Mouse (Mus musculus) forebrain, embryonic 14.5 days (tissue): ENCODE data around the gene Lgals8. TPM values are rescaled to one million over a fixed set of nuclear protein-coding genes. Genes with fewer than 3 reads are reported as not detected.
A peak's percentile ranks its signal among the peaks of the same experiment; 100 is the strongest.
"Not testable (repeated sequence)": the region's sequence is repeated elsewhere in the genome, so short reads cannot be mapped to it uniquely, and the experiment has no call there.

Experiments used
- ATAC-seq: fragments of 200-750 bp; cut with Nextera tagmentation; 2 replicates; pipeline ENCODE4 v1.8.0; 2017; ENCODE audit warnings: mild to moderate bottlenecking, moderate library complexity
- DNase-seq: peaks from one replicate; pipeline ENCODE4 v3.0.0-alpha.2; 2015; ENCODE audit warnings: low spot score
- H3K27ac ChIP-seq: fragments of 300-500 bp; sonication (generic); 2 replicates; pipeline ENCODE4 v1.5.1; 2014; ENCODE audit warnings: low read depth, mild to moderate bottlenecking, control low read depth, low read length, moderate library complexity
- H3K27me3 ChIP-seq: fragments of 300-500 bp; sonication (generic); replicated peaks from 2 replicates; pipeline ENCODE4 v1.6.1; 2014; ENCODE audit warnings: low read length, control low read depth, mixed read lengths; ENCODE audit not compliant: control insufficient read depth, insufficient read depth
- H3K36me3 ChIP-seq: fragments of 300-500 bp; sonication (generic); 2 replicates; pipeline ENCODE4 v1.6.1; 2014; ENCODE audit warnings: low read length, control low read depth; ENCODE audit not compliant: control insufficient read depth, insufficient read depth
- H3K4me1 ChIP-seq: fragments of 300-500 bp; sonication (generic); 2 replicates; pipeline ENCODE4 v1.6.1; 2014; ENCODE audit warnings: antibody characterized with exemption, low read length, control low read depth; ENCODE audit not compliant: control insufficient read depth, insufficient read depth
- H3K4me2 ChIP-seq: fragments of 300-500 bp; sonication (generic); 2 replicates; pipeline ENCODE4 v1.6.1; 2014; ENCODE audit warnings: mild to moderate bottlenecking, control low read depth, low read length
- H3K4me3 ChIP-seq: fragments of 300-500 bp; sonication (generic); 2 replicates; pipeline ENCODE4 v1.5.1; 2014; ENCODE audit warnings: low read depth, low read length, control low read depth
- H3K9ac ChIP-seq: fragments of 300-500 bp; sonication (generic); 2 replicates; pipeline ENCODE4 v1.6.1; 2014; ENCODE audit warnings: mild to moderate bottlenecking, low read length, control low read depth, moderate library complexity
- H3K9me3 ChIP-seq: fragments of 300-500 bp; sonication (generic); replicated peaks from 2 replicates; pipeline ENCODE4 v1.6.1; 2016; ENCODE audit warnings: low read length, control low read depth, mixed read lengths; ENCODE audit not compliant: control insufficient read depth
- WGBS: fragments of 180-500 bp; shearing (Covaris S2); extraction: QIAGEN DNeasy Blood & Tissue Kit; methylation state at CpG from one replicate; pipeline ENCODE4 v1.1.7; 2014; 5-methylcytosine and 5-hydroxymethylcytosine counted together
- polyA plus RNA-seq: library from polyadenylated mRNA; unstranded; fragments of >200 nt; fragmentation: Nextera tagmentation; extraction: Ambion mirVana; gene quantifications from 2 replicates; pipeline ENCODE4 v1.2.1, GENCODE M21; 2014

Gene Lgals8
- polyA plus RNA-seq, 1 experiment from 2014 or later, result 10.7 TPM

DNA sequence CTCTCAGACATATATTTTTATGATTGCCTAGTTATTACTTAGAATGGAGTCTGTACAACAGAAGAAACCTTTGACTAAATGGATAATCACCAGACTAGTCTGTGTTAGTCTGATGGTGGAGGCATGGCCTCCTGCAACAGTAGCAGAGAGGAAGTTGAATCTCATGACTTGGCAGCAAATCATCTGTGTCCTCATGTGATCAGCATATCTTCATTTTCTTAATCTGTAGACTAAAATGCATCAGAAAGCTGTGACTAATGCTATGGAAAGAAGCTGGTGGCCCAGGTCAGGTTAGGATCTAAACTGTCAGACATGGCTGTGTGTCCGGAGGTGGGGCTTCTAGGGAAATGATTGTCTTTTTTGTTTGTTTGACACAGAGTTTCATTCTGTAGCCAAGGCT is 3.7 kb upstream of the Lgals8 start:
- no peak for DNase-seq
- Histone ChIP-seq H3K27me3 (no peaks in the 10 kb centered on the region), H3K27ac (no peak overlapping the region), H3K4me1 (no peaks in the 10 kb centered on the region), H3K36me3 (no peaks in the 10 kb centered on the region), H3K9ac (no peak overlapping the region), H3K4me3 (no peak overlapping the region), H3K4me2 (no peak overlapping the region), H3K9me3 (no peaks in the 10 kb centered on the region)
- no peak for ATAC-seq
- 88% methylated on average over 1 of the region's 1 CpGs for WGBS

DNA sequence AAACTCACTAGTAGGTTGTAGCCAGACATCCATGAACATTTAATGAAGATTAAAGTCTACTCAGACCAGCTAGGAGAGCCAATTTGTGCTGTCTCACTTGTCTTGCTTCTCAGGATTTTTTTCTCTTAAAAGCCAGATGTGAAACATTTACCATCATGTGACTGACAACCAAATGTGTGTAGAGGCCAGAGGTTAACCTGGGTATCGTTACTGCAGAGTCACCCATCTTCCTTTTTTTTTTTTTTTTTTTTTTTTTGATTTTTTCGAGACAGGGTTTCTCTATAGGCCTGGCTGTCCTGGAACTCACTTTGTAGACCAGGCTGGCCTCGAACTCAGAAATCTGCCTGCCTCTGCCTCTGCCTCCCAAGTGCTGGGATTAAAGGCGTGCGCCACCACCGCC is 585 bp downstream of the Lgals8 start:
- H3K27ac ChIP-seq, ATAC-seq, DNase-seq, H3K9me3 ChIP-seq, H3K36me3 ChIP-seq, H3K4me3 ChIP-seq, H3K9ac ChIP-seq, H3K4me2 ChIP-seq, H3K27me3 ChIP-seq: not testable (repeated sequence)
- peaks cover 10% of the 10 kb centered on the region for H3K4me1 ChIP-seq
- WGBS, result 83% methylated on average over 6 of the region's 6 CpGs

DNA sequence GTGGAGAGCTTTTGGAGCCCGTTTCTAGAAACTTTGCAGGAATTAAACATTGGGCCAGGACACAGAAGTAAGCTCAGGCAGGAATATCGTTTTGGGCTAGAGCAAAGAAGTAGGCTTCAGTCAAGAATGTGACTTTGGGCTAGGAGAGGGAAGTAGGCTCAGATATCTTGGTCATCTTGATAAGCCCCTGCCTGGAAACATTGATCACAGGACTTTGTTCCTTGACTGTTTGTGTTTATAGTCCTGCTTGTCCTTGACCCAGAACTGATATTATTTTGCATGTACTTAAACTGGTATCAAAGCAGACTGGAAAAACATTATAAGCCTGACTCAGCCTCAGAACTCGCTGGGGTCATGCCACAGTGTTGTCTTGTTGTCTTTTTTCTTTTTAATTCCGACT is 2.1 kb downstream of the Lgals8 start:
- no peak overlapping the region for H3K4me2 ChIP-seq
- DNase-seq (no peak), ATAC-seq (no peak)
- H3K9ac ChIP-seq, result no peak overlapping the region
- H3K36me3 ChIP-seq, result no peaks in the 10 kb centered on the region
- peaks cover 10% of the 10 kb centered on the region for H3K4me1 ChIP-seq
- H3K9me3 ChIP-seq, result no peaks in the 10 kb centered on the region
- no peak overlapping the region for H3K4me3 ChIP-seq
- H3K27ac ChIP-seq, result no peak overlapping the region
- no peaks in the 10 kb centered on the region for H3K27me3 ChIP-seq
- WGBS, result 84% methylated on average over 4 of the region's 4 CpGs

DNA sequence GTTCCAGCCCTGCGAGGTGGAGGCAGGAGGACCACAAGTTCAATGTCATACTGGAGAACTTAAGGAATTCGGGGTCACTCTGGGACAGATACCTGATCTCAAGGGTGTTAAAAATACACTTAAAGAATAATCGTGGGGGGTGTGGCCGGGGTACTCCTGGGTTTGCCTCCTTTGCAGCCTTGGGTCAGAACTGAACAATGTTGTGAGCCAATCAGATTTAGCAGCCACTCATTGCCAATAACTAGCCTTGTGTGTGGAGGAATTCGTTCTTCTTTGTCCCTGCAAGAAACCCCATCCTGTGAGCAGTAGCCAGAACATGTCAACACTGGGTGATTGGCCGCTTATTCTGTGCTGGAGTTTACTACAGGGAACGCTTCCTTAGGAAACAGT is 3.0 kb downstream of the Lgals8 start:
- H3K9ac ChIP-seq, result peak overlapping the region; percentile 71
- H3K4me3 ChIP-seq, result peak overlapping the region; percentile 67
- no peaks in the 10 kb centered on the region for H3K9me3 ChIP-seq
- 2% methylated on average over 7 of the region's 7 CpGs for WGBS
- ATAC-seq (no peak; the same call in none of the 2 replicates), DNase-seq (peak; percentile 25)
- no peaks in the 10 kb centered on the region for H3K27me3 ChIP-seq
- peaks cover 10% of the 10 kb centered on the region for H3K4me1 ChIP-seq
- no peak overlapping the region for H3K27ac ChIP-seq
- H3K36me3 ChIP-seq, result no peaks in the 10 kb centered on the region
- H3K4me2 ChIP-seq, result peak overlapping the region; percentile 83

DNA sequence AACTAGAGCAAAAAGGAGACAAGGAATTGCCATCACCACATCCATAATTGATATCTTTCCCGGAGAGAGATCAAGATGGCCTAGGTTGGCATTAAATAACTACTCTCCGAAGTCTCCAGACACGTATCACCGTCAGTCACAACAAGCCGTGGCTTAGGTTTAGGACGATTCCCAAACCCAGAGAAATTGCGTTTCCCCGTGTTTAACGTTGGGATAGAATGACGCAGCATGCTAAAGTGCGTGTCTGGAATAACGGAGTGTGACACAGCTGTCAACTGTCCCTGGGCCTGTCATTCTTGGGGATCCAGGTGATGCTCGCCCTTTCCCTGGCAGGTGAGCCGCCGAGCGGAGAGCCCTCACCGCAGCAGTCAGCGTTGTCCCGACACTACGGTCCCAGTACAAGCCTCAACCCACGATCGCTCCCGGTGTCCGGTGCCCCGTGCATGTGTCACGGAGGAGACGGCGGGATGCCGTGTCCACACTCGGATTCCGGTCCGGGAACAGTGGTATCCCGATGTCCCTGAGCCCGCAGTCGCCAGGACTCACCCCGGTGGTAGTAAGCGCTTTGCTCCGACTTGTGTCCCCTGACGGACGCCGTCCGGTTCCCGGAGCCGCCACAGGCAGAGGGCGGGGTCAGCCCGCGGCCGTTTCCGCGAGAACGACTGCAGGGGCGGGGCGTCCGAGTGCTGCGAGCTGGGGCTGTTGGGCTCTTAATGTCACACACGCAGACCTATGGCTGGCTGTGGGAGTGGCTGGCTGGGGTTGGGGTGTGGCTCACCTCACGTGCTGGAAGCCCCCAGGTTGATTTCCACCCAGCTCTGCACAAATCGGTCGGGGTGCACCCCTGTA is 3.6 kb downstream of the Lgals8 start:
- H3K27ac ChIP-seq, result peak overlapping the region; percentile 9; the same call in 1 of the 2 replicates
- peak overlapping the region; percentile 83 for H3K4me2 ChIP-seq
- peaks cover 10% of the 10 kb centered on the region for H3K4me1 ChIP-seq
- H3K36me3 ChIP-seq, result no peaks in the 10 kb centered on the region
- H3K4me3 ChIP-seq, result peak overlapping the region; percentile 67
- H3K27me3 ChIP-seq, result no peaks in the 10 kb centered on the region
- H3K9ac ChIP-seq, result peak overlapping the region; percentile 71
- DNase-seq (peak; percentile 87), ATAC-seq (peak; percentile 96)
- under 1% methylated on average over 59 of the region's 59 CpGs for WGBS
- no peaks in the 10 kb centered on the region for H3K9me3 ChIP-seq

DNA sequence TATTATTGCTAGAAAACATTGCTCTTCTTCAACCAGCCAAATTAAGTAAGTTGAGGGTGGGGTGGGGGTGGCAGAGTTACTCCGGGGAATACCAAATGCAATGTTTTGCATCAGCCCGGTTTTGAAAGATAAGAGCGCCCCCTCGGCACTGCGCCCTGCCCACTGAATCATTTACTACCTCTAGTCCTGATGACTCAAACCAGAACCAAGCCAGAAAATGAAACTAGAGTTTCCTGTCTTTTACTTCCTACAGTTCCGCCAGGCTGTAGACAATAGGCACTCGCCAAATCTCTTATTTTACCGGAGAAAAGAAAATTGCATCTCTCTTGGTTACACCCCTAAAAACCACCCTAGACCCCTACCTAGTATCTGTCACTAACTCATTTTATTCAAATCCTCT is 4.3 kb downstream of the Lgals8 start:
- 6% methylated on average over 8 of the region's 8 CpGs for WGBS
- peak; percentile 3; the same call in 1 of the 2 replicates for ATAC-seq
- Histone ChIP-seq H3K27me3 (no peaks in the 10 kb centered on the region), H3K9me3 (no peaks in the 10 kb centered on the region), H3K9ac (peak overlapping the region; percentile 71), H3K4me2 (peak overlapping the region; percentile 83), H3K4me3 (peak overlapping the region; percentile 67), H3K27ac (no peak overlapping the region), H3K36me3 (no peaks in the 10 kb centered on the region), H3K4me1 (peaks cover 10% of the 10 kb centered on the region)
- peak; percentile 36 for DNase-seq

DNA sequence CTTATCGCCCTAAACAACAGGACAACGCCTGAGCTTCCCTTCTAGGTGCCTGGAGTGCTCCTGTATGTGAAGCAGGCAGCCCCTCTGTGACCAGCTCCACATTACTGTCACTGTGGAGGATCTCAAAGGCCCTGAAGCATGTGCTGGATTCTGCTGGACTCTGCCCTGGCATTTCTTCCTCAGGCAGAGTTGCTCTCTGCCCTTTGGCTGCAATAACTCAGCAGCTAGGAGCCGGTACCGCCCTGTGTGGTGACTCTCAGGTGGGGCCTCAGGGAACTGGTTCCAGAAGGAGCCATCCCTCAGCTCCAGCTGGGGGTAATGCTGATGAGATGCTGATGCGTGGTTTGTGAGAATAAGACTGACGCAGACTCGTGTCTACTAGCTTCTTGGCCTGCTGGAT is 8.0 kb downstream of the Lgals8 start:
- H3K27ac ChIP-seq, result no peak overlapping the region
- ATAC-seq (no peak), DNase-seq (no peak)
- no peaks in the 10 kb centered on the region for H3K27me3 ChIP-seq
- no peak overlapping the region for H3K4me3 ChIP-seq
- WGBS, result 81% methylated on average over 7 of the region's 7 CpGs
- no peaks in the 10 kb centered on the region for H3K36me3 ChIP-seq
- H3K4me2 ChIP-seq, result no peak overlapping the region
- peaks cover 6% of the 10 kb centered on the region; the same call in 1 of the 2 replicates for H3K4me1 ChIP-seq
- H3K9ac ChIP-seq, result no peak overlapping the region
- no peaks in the 10 kb centered on the region for H3K9me3 ChIP-seq

DNA sequence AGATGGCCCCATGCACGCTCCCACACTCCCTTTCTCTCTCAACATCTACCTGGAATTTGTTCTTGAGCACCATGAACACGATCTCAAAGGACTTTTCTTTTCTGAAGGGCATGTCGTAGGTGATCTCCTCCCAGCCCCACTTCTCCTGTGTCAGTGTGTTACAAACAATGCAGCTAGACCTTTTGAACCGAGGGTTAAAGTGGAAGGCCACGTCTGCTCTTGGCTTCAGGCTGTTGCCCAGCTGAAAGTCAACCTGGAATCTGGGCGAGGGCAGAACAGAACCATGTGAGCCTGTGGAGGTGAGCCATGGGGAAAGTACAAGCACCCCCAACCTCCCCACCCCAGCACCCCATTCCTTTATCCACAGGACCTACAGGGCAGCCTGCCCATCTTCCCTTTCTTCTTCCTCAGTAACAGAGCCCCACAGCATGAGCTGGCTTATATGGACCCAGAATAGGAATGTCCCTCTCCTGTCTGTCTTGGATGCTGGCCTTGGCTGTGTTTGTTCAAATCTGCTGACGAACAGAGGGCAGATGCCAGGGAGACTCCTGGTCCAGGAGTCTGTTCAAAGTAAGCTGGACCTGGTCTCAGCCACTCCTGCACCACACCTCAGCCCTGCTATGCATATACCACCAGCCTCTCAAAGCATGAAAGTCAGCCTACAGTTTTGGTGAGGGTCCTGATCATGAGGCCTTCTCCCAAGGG is 9.9 kb downstream of the Lgals8 start:
- DNase-seq (no peak), ATAC-seq (no peak)
- no peak overlapping the region for H3K9ac ChIP-seq
- H3K27me3 ChIP-seq, result no peaks in the 10 kb centered on the region
- no peaks in the 10 kb centered on the region for H3K4me1 ChIP-seq
- WGBS, result 77% methylated on average over 7 of the region's 7 CpGs
- H3K36me3 ChIP-seq, result no peaks in the 10 kb centered on the region
- H3K27ac ChIP-seq, result no peak overlapping the region
- no peak overlapping the region for H3K4me2 ChIP-seq
- H3K9me3 ChIP-seq, result no peaks in the 10 kb centered on the region
- no peak overlapping the region for H3K4me3 ChIP-seq

DNA sequence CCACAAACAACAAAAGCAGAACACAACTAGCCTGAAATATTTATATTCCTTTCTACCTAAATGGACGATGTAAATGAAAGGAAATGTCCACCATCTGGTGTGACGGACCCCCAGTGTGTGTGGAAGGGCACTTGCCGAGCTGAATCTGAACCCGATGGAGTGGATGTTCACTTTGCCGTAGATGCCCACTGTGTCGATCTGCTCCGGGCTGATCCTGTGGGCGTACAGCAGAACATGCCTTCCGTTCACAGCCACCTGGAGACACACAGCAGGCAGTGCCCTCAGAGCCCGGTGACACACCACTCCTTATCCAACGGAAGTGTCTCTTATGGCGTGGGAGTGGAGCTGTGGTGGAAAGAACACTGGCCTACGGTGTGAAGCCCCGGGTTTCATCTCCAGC is 11.6 kb downstream of the Lgals8 start:
- Histone ChIP-seq H3K4me3 (no peak overlapping the region), H3K9me3 (no peaks in the 10 kb centered on the region), H3K27me3 (no peaks in the 10 kb centered on the region), H3K4me2 (no peak overlapping the region), H3K36me3 (no peaks in the 10 kb centered on the region), H3K4me1 (no peaks in the 10 kb centered on the region), H3K9ac (no peak overlapping the region), H3K27ac (no peak overlapping the region)
- 90% methylated on average over 14 of the region's 14 CpGs for WGBS
- no peak for DNase-seq
- no peak for ATAC-seq
